Mouse (Mus musculus): ENCODE data around the gene 4933428G20Rik. TPM values are rescaled to one million over a fixed set of nuclear protein-coding genes. Genes with fewer than 3 reads are reported as not detected.

Gene 4933428G20Rik
- polyA plus RNA-seq, 1 experiment from 2014 or later: 0.10 TPM

DNA sequence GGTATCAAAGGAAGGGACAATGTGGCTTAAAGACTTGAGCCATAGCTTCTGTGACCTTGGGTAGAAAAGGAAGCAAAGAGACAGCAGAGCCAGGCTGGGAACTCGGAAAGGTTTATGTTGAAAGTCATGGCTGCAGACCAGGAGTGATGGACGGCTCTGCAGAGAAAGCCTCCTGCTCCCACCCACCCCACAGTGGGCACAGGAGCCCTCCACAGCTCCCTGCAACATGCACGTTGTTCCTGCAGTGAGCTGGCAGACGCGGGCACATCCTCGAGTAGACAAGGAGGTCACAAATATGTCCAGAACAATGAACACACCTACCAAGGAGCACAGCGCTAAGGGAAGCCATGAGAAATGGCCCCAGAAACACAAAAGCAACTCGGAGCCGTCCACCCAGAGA, 43.7 kb upstream of the 4933428G20Rik start:
- Histone ChIP-seq H3K27me3 (replicated peaks; ENCODE audit: control insufficient read depth, insufficient read depth, low read length) (peaks cover 63% of the 10 kb centered on the region), H3K36me3 (ENCODE audit: control insufficient read depth, insufficient read depth) (no peaks in the 10 kb centered on the region), H3K4me2 (replicated peaks; ENCODE audit: low read depth) (no peak overlapping the region), H3K9ac (ENCODE audit: low read depth, low read length) (no peak overlapping the region), H3K9me3 (ENCODE audit: control insufficient read depth) (no peaks in the 10 kb centered on the region), H3K4me3 (ENCODE audit: low read depth, low read length) (no peak overlapping the region), H3K27ac (ENCODE audit: low read depth, low read length) (no peak overlapping the region), H3K4me1 (replicated peaks; ENCODE audit: control insufficient read depth, insufficient read depth, low read length) (no peaks in the 10 kb centered on the region)
- no peak for ATAC-seq
- WGBS: 75% methylated on average over 9 of the region's 9 CpGs
- TF ChIP-seq CTCF (IDR thresholded peaks at IDR 0.05; ENCODE audit: low read depth): no peak

DNA sequence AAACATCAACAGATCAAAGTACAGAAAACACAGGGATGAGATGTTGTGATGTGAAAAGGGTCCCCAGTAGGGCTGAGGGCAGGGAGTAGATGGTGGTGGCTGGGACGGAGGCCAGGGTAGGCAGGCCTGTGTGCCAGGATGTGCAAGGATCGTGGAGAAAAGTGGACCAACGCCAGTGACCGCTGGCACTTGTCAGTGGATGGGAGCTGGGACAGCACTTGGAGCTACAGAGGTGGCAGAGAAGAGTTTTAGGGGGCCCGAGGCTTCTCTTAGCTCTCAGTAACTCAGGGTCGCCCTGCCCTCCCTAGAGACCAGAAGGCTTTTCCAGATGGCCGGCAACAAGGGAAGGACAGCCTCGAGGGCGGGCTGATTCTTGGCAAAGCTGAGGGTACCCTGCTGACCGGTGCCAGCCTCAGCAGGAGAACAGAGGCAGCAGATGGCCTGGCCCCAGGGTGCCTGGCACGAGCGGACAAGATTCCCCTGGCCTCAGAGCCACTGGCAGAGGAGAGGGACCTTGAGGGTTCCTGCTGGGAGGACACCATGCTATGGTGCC, 43.1 kb upstream of the 4933428G20Rik start:
- Histone ChIP-seq H3K4me3 (ENCODE audit: low read depth, low read length) (no peak overlapping the region), H3K4me1 (replicated peaks; ENCODE audit: control insufficient read depth, insufficient read depth, low read length) (no peaks in the 10 kb centered on the region), H3K4me2 (replicated peaks; ENCODE audit: low read depth) (no peak overlapping the region), H3K27me3 (replicated peaks; ENCODE audit: control insufficient read depth, insufficient read depth, low read length) (peaks cover 58% of the 10 kb centered on the region), H3K27ac (ENCODE audit: low read depth, low read length) (no peak overlapping the region), H3K9me3 (ENCODE audit: control insufficient read depth) (no peaks in the 10 kb centered on the region), H3K36me3 (ENCODE audit: control insufficient read depth, insufficient read depth) (no peaks in the 10 kb centered on the region), H3K9ac (ENCODE audit: low read depth, low read length) (no peak overlapping the region)
- whole genome bisulfite sequencing: 78% methylated on average over 12 of the region's 12 CpGs
- no peak for ATAC-seq
- TF ChIP-seq CTCF (IDR thresholded peaks at IDR 0.05; ENCODE audit: low read depth): no peak

- no peak overlapping the region for H3K4me3 ChIP-seq (ENCODE audit: low read depth, low read length)
- no peak overlapping the region for H3K9ac ChIP-seq (ENCODE audit: low read depth, low read length)
- TF ChIP-seq CTCF (IDR thresholded peaks at IDR 0.05; ENCODE audit: low read depth): no peak
- H3K27ac ChIP-seq (ENCODE audit: low read depth, low read length): no peak overlapping the region
- H3K27me3 ChIP-seq (replicated peaks; ENCODE audit: control insufficient read depth, insufficient read depth, low read length): peaks cover 58% of the 10 kb centered on the region
- H3K9me3 ChIP-seq (ENCODE audit: control insufficient read depth): no peaks in the 10 kb centered on the region
- ATAC-seq: no peak
- H3K4me1 ChIP-seq (replicated peaks; ENCODE audit: control insufficient read depth, insufficient read depth, low read length): no peaks in the 10 kb centered on the region
- H3K36me3 ChIP-seq (ENCODE audit: control insufficient read depth, insufficient read depth): no peaks in the 10 kb centered on the region
- H3K4me2 ChIP-seq (replicated peaks; ENCODE audit: low read depth): no peak overlapping the region
- 81% methylated on average over 22 of the region's 22 CpGs for WGBS
Measured at GRCm38 (mm10) chr11:97542171-97543150, 42.3 kb upstream of the 4933428G20Rik start.

DNA sequence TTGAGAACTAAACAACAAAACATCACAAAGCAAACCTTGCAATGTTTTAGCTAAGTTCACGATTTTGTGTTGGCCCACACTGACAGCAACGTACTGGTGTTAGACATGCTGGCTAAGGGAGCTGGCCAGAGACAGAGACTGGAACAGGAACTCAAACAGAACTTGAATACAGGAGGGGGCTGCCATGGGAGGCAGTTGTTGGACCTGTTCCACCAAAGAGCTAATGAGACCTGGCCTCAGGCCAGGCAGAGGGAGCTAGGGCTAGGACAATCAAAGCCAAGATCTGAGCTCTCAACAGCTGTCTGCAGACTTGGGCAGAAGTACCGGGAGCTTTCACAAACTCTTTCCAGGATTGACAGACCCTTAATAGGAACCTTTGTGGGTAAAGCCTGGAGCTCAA, 40.5 kb upstream of the 4933428G20Rik start:
- H3K9ac ChIP-seq (ENCODE audit: low read depth, low read length): no peak overlapping the region
- H3K4me3 ChIP-seq (ENCODE audit: low read depth, low read length): no peak overlapping the region
- H3K36me3 ChIP-seq (ENCODE audit: control insufficient read depth, insufficient read depth): no peaks in the 10 kb centered on the region
- no peak overlapping the region for H3K27ac ChIP-seq (ENCODE audit: low read depth, low read length)
- no peaks in the 10 kb centered on the region for H3K9me3 ChIP-seq (ENCODE audit: control insufficient read depth)
- peaks cover 61% of the 10 kb centered on the region for H3K27me3 ChIP-seq (replicated peaks; ENCODE audit: control insufficient read depth, insufficient read depth, low read length)
- H3K4me2 ChIP-seq (replicated peaks; ENCODE audit: low read depth): no peak overlapping the region
- no peaks in the 10 kb centered on the region for H3K4me1 ChIP-seq (replicated peaks; ENCODE audit: control insufficient read depth, insufficient read depth, low read length)
- no peak for TF ChIP-seq CTCF (IDR thresholded peaks at IDR 0.05; ENCODE audit: low read depth)
- WGBS: 43% methylated on average over 3 of the region's 3 CpGs
- ATAC-seq: no peak

DNA sequence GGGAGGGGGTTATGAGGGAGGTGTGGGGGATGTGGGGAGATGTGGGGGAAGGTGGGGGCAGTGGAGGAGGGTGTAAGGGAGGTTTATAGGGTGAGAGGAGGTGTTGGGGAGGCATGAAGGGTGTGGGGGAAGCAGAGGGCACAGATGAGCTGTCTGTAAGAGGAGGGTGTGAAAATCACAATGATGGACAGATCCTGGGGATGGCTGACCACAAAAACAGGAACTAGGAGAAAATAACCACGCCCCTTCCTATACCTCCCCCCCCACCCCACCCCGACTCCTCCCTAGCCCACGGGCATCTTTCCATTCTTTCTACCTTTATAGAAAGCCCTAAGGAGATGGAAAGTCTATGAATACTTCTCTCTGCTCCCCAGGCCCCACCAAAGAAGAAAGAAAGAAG, 40.0 kb upstream of the 4933428G20Rik start:
- H3K4me3 ChIP-seq (ENCODE audit: low read depth, low read length): no peak overlapping the region
- no peaks in the 10 kb centered on the region for H3K9me3 ChIP-seq (ENCODE audit: control insufficient read depth)
- no peak overlapping the region for H3K27ac ChIP-seq (ENCODE audit: low read depth, low read length)
- H3K4me2 ChIP-seq (replicated peaks; ENCODE audit: low read depth): no peak overlapping the region
- 55% methylated on average over 3 of the region's 3 CpGs for WGBS
- H3K4me1 ChIP-seq (replicated peaks; ENCODE audit: control insufficient read depth, insufficient read depth, low read length): no peaks in the 10 kb centered on the region
- H3K36me3 ChIP-seq (ENCODE audit: control insufficient read depth, insufficient read depth): no peaks in the 10 kb centered on the region
- H3K9ac ChIP-seq (ENCODE audit: low read depth, low read length): no peak overlapping the region
- peaks cover 61% of the 10 kb centered on the region for H3K27me3 ChIP-seq (replicated peaks; ENCODE audit: control insufficient read depth, insufficient read depth, low read length)
- ATAC-seq: no peak
- TF ChIP-seq CTCF (IDR thresholded peaks at IDR 0.05; ENCODE audit: low read depth): no peak

DNA sequence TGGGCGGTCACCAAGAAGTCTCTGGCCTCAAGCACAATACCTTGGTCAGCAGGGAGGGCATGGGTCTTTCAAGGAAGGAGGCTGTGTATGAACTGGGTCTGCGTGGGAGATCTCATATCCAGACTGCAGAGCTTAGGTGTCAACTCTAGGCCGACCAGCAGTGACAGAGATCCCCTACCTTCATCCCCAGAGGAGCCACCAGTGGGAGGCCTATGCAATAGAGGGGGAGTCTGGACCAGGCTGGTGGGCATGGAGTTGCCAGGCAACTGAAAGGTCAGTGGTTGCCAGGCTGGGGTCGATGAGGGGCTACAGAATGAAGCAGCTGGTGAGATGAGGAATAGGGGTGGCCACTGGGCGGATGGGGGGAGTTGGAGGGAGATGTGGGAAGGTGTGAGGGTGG, 39.5 kb upstream of the 4933428G20Rik start:
- Histone ChIP-seq H3K4me2 (replicated peaks; ENCODE audit: low read depth) (no peak overlapping the region), H3K27ac (ENCODE audit: low read depth, low read length) (no peak overlapping the region), H3K9me3 (ENCODE audit: control insufficient read depth) (no peaks in the 10 kb centered on the region), H3K9ac (ENCODE audit: low read depth, low read length) (no peak overlapping the region), H3K4me3 (ENCODE audit: low read depth, low read length) (no peak overlapping the region), H3K4me1 (replicated peaks; ENCODE audit: control insufficient read depth, insufficient read depth, low read length) (no peaks in the 10 kb centered on the region), H3K27me3 (replicated peaks; ENCODE audit: control insufficient read depth, insufficient read depth, low read length) (peaks cover 60% of the 10 kb centered on the region), H3K36me3 (ENCODE audit: control insufficient read depth, insufficient read depth) (no peaks in the 10 kb centered on the region)
- WGBS: 69% methylated on average over 5 of the region's 5 CpGs
- no peak for TF ChIP-seq CTCF (IDR thresholded peaks at IDR 0.05; ENCODE audit: low read depth)
- ATAC-seq: no peak

Measured in intestine, postnatal 0 days (tissue).